In the genomic region with DNA sequence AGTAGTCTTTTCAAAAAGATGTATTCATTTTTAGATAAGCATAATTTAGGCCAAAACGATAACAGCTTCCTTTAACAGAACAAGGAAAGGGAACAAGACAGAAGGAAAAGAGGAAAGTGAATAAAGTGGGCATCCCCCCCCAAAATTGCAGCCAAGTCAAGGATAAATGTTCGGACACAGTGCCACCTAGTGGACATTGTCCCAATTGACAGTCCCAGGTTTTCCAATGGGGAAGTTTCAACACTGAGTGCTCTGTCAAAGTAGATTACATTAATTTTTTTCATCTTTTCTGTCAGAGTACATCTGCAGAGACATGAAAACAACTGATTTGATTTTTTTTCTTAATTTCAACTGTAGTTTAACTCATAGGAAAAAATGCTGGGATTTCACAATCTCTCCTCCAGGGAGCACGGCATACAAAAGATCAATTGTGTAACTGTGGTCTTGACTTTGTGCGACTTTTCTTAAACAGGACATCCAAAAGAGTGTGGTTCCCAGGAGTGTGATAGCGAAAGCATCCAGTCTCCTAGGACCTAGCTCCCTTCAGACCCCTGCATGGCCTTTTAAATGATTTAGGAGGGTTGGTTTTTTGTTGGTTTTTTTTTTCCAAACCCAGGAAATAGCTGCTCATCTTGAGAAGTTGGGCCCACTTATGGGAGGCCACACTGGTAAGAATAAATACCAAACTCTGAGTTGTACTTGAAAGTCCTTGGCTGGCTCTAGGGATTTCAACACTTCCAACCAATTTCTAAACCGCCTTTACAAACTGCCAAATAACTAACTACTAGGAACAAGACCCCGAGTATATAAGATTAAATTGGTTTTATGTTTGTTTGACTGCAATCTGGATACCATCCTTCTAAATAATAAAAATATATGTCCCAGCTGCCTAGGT, we compare ENCODE assay signal across 7 mouse cellular contexts. TPM values are rescaled to one million over a fixed set of nuclear protein-coding genes. Genes with fewer than 3 reads are reported as not detected.
A peak's percentile ranks its signal among the peaks of the same experiment; 100 is the strongest.
DNase-seq lines count a peak whose midpoint lies in the region; ATAC-seq and TF ChIP-seq lines count a peak whose summit lies in the region.

No protein-coding gene starts in this region.

- 40% methylated on average over 7 of the region's 7 CpGs for WGBS in embryonic facial prominence, embryonic 10.5 days
- 33% methylated on average over 7 of the region's 7 CpGs for WGBS in midbrain, postnatal 0 days

- no peaks in the 10 kb centered on the region for H3K9me3 ChIP-seq in ES-Bruce4 (replicated peaks; ENCODE audit: control insufficient read depth, insufficient read depth, low read length, poor library complexity, severe bottlenecking)
- no peaks in the 10 kb centered on the region for H3K9me3 ChIP-seq in embryonic facial prominence, embryonic 10.5 days
- H3K9me3 ChIP-seq in midbrain, postnatal 0 days (ENCODE audit: low read length): no peaks in the 10 kb centered on the region

- intact Hi-C loops in left cerebral cortex, adult 2 months (cut with DNase I): loop anchor here (5.0 kb wide), 3 partner anchors 144 to 1146 kb away; no protein-coding TSS in a partner anchor

- peaks cover 8% of the 10 kb centered on the region for H3K4me1 ChIP-seq in ES-Bruce4 (ENCODE audit: control insufficient read depth, insufficient read depth, low read length)
- H3K4me1 ChIP-seq in embryonic facial prominence, embryonic 10.5 days: peaks cover 21% of the 10 kb centered on the region
- no peaks in the 10 kb centered on the region; the same call in 1 of the 2 replicates for H3K4me1 ChIP-seq in midbrain, postnatal 0 days (ENCODE audit: insufficient read depth, low read length)

- no peaks in the 10 kb centered on the region for H3K36me3 ChIP-seq in ES-Bruce4 (ENCODE audit: control insufficient read depth, insufficient read depth, low read length, poor library complexity, severe bottlenecking)
- no peaks in the 10 kb centered on the region for H3K36me3 ChIP-seq in embryonic facial prominence, embryonic 10.5 days (replicated peaks)
- no peaks in the 10 kb centered on the region for H3K36me3 ChIP-seq in midbrain, postnatal 0 days (ENCODE audit: insufficient read depth, low read length)

- H3K27me3 ChIP-seq in ES-Bruce4 (ENCODE audit: control insufficient read depth, insufficient read depth, low read length, poor library complexity, severe bottlenecking): no peaks in the 10 kb centered on the region; the same call in 1 of the 2 replicates
- H3K27me3 ChIP-seq in embryonic facial prominence, embryonic 10.5 days (replicated peaks; ENCODE audit: low read depth, poor library complexity, severe bottlenecking): peaks cover 17% of the 10 kb centered on the region
- H3K27me3 ChIP-seq in midbrain, postnatal 0 days (ENCODE audit: insufficient read depth, low read length): no peaks in the 10 kb centered on the region; the same call in 1 of the 2 replicates

- ATAC-seq in midbrain, postnatal 0 days (ENCODE audit: low FRiP score): no peak

- TF ChIP-seq CTCF in left cerebral cortex, adult 2 months (IDR thresholded peaks at IDR 0.05): peak; percentile 94
- peak; percentile 0 for TF ChIP-seq CTCF in ES-Bruce4 (IDR thresholded peaks at IDR 0.05; ENCODE audit: low read depth, low read length)
- TF ChIP-seq CTCF in midbrain, postnatal 0 days (IDR thresholded peaks at IDR 0.05): peak; percentile 91

- no peak overlapping the region for H3K4me2 ChIP-seq in midbrain, postnatal 0 days (ENCODE audit: low read depth, low read length, poor library complexity, severe bottlenecking)

- peak; percentile 36 to 58 for DNase-seq in left cerebral cortex, adult 2 months (ENCODE audit: extremely low spot score in 1 of 2, low spot score in 2 of 2)
- no peak for DNase-seq in left cerebral cortex, adult 8-10 months (ENCODE audit: low spot score in 2 of 2)
- peak; percentile 10 for DNase-seq in adrenal gland, adult 2 months
- DNase-seq in embryonic facial prominence, embryonic 10.5 days (ENCODE audit: low spot score): peak; percentile 57
- DNase-seq in layer of hippocampus, adult 18-20 months (ENCODE audit: low spot score in 2 of 2): peak; percentile 32 to 72
- peak; percentile 82 for DNase-seq in midbrain, postnatal 0 days (ENCODE audit: low spot score)

- 0 out of 2 replicates have a peak overlapping the region, but pooled peaks have one; percentile 44 for H3K9ac ChIP-seq in ES-Bruce4 (ENCODE audit: low read depth, poor library complexity, severe bottlenecking)
- no peak overlapping the region for H3K9ac ChIP-seq in midbrain, postnatal 0 days (replicated peaks; ENCODE audit: low read length, poor library complexity, severe bottlenecking)

- TF ChIP-seq POLR2A in ES-Bruce4 (IDR thresholded peaks at IDR 0.05; ENCODE audit: insufficient read depth, low read length): no peak

- TF ChIP-seq EP300 in ES-Bruce4 (IDR thresholded peaks at IDR 0.05; ENCODE audit: insufficient read depth, low read depth, low read length): no peak

- no peak overlapping the region for H3K27ac ChIP-seq in left cerebral cortex, adult 2 months
- peak overlapping the region; percentile 26; the same call in 1 of the 2 replicates for H3K27ac ChIP-seq in ES-Bruce4 (ENCODE audit: insufficient read depth, low read length)
- H3K27ac ChIP-seq in embryonic facial prominence, embryonic 10.5 days (replicated peaks): no peak overlapping the region
- H3K27ac ChIP-seq in midbrain, postnatal 0 days (ENCODE audit: low read depth, low read length): no peak overlapping the region

- H3K4me3 ChIP-seq in left cerebral cortex, adult 2 months: no peak overlapping the region
- no peak overlapping the region for H3K4me3 ChIP-seq in ES-Bruce4 (ENCODE audit: low read depth, low read length)
- H3K4me3 ChIP-seq in embryonic facial prominence, embryonic 10.5 days: no peak overlapping the region
- no peak overlapping the region for H3K4me3 ChIP-seq in midbrain, postnatal 0 days (ENCODE audit: low read depth, low read length)

RNA-seq across cellular contexts. Expression of a gene that starts 19.7 kb away (rescaled TPM):
- total RNA-seq in left cerebral cortex, adult 2 months (2021): not detected
- under 1 TPM in 2 of 4 experiments, not detected in 2; 0.15 to 0.23 TPM for total RNA-seq in left cerebral cortex, adult 8-10 months (2022)
- polyA plus RNA-seq in ES-Bruce4 (2011; ENCODE audit: insufficient read depth, insufficient read length, low read depth, missing spikeins): 0.36 and 0.40 TPM in 2 replicates
- not detected for total RNA-seq in adrenal gland, adult 2 months (2021)
- 0.07 TPM in 1 of 2 replicates, not detected in the other for polyA plus RNA-seq in adrenal gland, adult 2 months (2012; rRNA removed)
- polyA plus RNA-seq in embryonic facial prominence, embryonic 10.5 days (2016; fragmentation: Nextera tagmentation; extraction: Ambion mirVana): 0.09 TPM in 2 replicates
- total RNA-seq in layer of hippocampus, adult 18-20 months (2021): not detected
- total RNA-seq in midbrain, postnatal 0 days (2014; rRNA removed): 0.22 and 0.38 TPM in 2 replicates
- polyA plus RNA-seq in midbrain, postnatal 0 days (2015; fragmentation: Nextera tagmentation; extraction: Ambion mirVana): 0.14 and 0.21 TPM in 2 replicates

Comparison
In these comparisons a context has a peak if more than half of its experiments do, and no peak if none do; other contexts are left out.
1. DNase-seq: peak in left cerebral cortex, adult 2 months (2 of 2), adrenal gland, adult 2 months (single experiment), embryonic facial prominence, embryonic 10.5 days (single experiment), layer of hippocampus, adult 18-20 months (2 of 2) and midbrain, postnatal 0 days (single experiment); none in left cerebral cortex, adult 8-10 months (0 of 2).
2. CTCF ChIP-seq: peak in every context shown above with its lines; median percentile 94 in left cerebral cortex, adult 2 months; 91 in midbrain, postnatal 0 days; 0 in ES-Bruce4.